Mouse (Mus musculus): ENCODE results near the gene Nrbp1.
"Not testable (repeated sequence)": the region's sequence is repeated elsewhere in the genome, so short reads cannot be mapped to it uniquely, and the experiment has no call there.

Gene Nrbp1

GRCm38 (mm10) chr5:31204421-31204820, 36.2 kb upstream of the Nrbp1 start:
- no peak for DNase-seq (ENCODE audit: low spot score in 2 of 2)

- DNase-seq (ENCODE audit: low spot score in 2 of 2): not testable (repeated sequence)
Observed at GRCm38 (mm10) chr5:31216554-31216953, 24.1 kb upstream of the Nrbp1 start.

GRCm38 (mm10) chr5:31218294-31218693, 22.4 kb upstream of the Nrbp1 start:
- DNase-seq (ENCODE audit: low spot score in 2 of 2): peak; percentile 55 to 73

- no peak for DNase-seq (ENCODE audit: low spot score in 2 of 2)
Observed at GRCm38 (mm10) chr5:31219070-31219469, 21.6 kb upstream of the Nrbp1 start.

GRCm38 (mm10) chr5:31219474-31219873, 21.2 kb upstream of the Nrbp1 start:
- DNase-seq (ENCODE audit: low spot score in 2 of 2): no peak

GRCm38 (mm10) chr5:31219911-31220447, 20.7 kb upstream of the Nrbp1 start:
- peak; percentile 33 to 40 for DNase-seq (ENCODE audit: low spot score in 2 of 2)

- DNase-seq (ENCODE audit: low spot score in 2 of 2): peak; percentile 95
Observed at GRCm38 (mm10) chr5:31220448-31221303, 20.0 kb upstream of the Nrbp1 start, which contains the start of gene Ppm1g. Gene Ppm1g, minus strand, starts transcription at chr5:31220687.

GRCm38 (mm10) chr5:31221304-31221945, 19.2 kb upstream of the Nrbp1 start:
- peak in 1 of 2 experiments; percentile 56 for DNase-seq (ENCODE audit: low spot score in 2 of 2)

- DNase-seq (ENCODE audit: low spot score in 2 of 2): no peak
Observed at GRCm38 (mm10) chr5:31222696-31223095, 18.0 kb upstream of the Nrbp1 start.

GRCm38 (mm10) chr5:31226641-31227040, 14.0 kb upstream of the Nrbp1 start:
- no peak for DNase-seq (ENCODE audit: low spot score in 2 of 2)

- DNase-seq (ENCODE audit: low spot score in 2 of 2): no peak
Observed at GRCm38 (mm10) chr5:31241522-31242034, 914 bp downstream of the Nrbp1 start.

- no peak for DNase-seq (ENCODE audit: low spot score in 2 of 2)
Observed at GRCm38 (mm10) chr5:31242191-31242590, 1.5 kb downstream of the Nrbp1 start.

GRCm38 (mm10) chr5:31250716-31251115, 10.1 kb downstream of the Nrbp1 start:
- DNase-seq (ENCODE audit: low spot score in 2 of 2): no peak

GRCm38 (mm10) chr5:31251541-31252101, 11.0 kb downstream of the Nrbp1 start, which contains the start of gene Krtcap3:
Gene Krtcap3, plus strand, starts transcription at chr5:31251691.
- no peak for DNase-seq (ENCODE audit: low spot score in 2 of 2)

GRCm38 (mm10) chr5:31252151-31252550, 11.5 kb downstream of the Nrbp1 start:
- no peak for DNase-seq (ENCODE audit: low spot score in 2 of 2)

GRCm38 (mm10) chr5:31252795-31253545, 12.3 kb downstream of the Nrbp1 start:
- no peak for DNase-seq (ENCODE audit: low spot score in 2 of 2)

GRCm38 (mm10) chr5:31253806-31254205, 13.1 kb downstream of the Nrbp1 start:
- DNase-seq (ENCODE audit: low spot score in 2 of 2): no peak

- no peak for DNase-seq (ENCODE audit: low spot score in 2 of 2)
Observed at GRCm38 (mm10) chr5:31254452-31254851, 13.8 kb downstream of the Nrbp1 start.

- DNase-seq (ENCODE audit: low spot score in 2 of 2): no peak
Observed at GRCm38 (mm10) chr5:31254901-31255300, 14.2 kb downstream of the Nrbp1 start.

- DNase-seq (ENCODE audit: low spot score in 2 of 2): no peak
Observed at GRCm38 (mm10) chr5:31255381-31255780, 14.7 kb downstream of the Nrbp1 start.

GRCm38 (mm10) chr5:31255971-31256370, 15.3 kb downstream of the Nrbp1 start:
- DNase-seq (ENCODE audit: low spot score in 2 of 2): no peak
